21 mouse cellular contexts compared by ENCODE assay signal in the genomic region with DNA sequence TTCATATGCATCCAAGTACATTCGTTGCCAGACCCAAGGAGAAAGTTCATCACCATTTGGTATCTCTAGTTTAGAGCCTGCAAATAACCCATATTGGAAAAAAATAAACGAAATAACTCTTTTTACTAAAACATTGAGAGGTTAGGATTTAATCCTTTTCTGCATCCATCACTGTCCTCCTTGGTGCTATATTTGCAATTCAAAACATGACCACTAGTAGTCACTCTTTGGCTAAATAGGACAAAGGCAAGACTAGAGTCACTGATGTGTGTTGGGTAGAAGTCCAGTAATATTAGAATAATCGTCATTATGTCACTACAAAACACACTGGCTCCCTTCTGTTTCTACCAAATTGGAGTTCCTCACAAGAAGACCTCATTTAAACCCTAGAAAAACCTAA.
DNase-seq lines count a peak whose midpoint lies in the region; ATAC-seq and TF ChIP-seq lines count a peak whose summit lies in the region.
"Had no signal": no experiment of that assay in that cellular context is flagged by ENCODE, and none has a peak within 500 bp of the region (broad histone marks: within the 10 kb centered on the region; RNA-seq: fewer than 3 reads in every experiment).

No protein-coding gene starts in this region.

- no peak overlapping the region for H3K9ac ChIP-seq in midbrain, postnatal 0 days (replicated peaks; ENCODE audit: low read length, poor library complexity, severe bottlenecking)
- H3K9ac ChIP-seq: embryonic facial prominence, embryonic 15.5 days; hindbrain, embryonic 12.5 days had no signal

- no peaks in the 10 kb centered on the region for H3K36me3 ChIP-seq in midbrain, postnatal 0 days (ENCODE audit: insufficient read depth, low read length)
- no peaks in the 10 kb centered on the region for H3K36me3 ChIP-seq in midbrain, embryonic 10.5 days
- H3K36me3 ChIP-seq: embryonic facial prominence, embryonic 15.5 days; G1E; hindbrain, embryonic 12.5 days; limb, embryonic 10.5 days had no signal

- no peak for DNase-seq in layer of hippocampus, adult 2 months (ENCODE audit: low spot score in 2 of 2)
- no peak for DNase-seq in layer of hippocampus, adult 11-12 months (ENCODE audit: low spot score)
- DNase-seq in midbrain, postnatal 0 days (ENCODE audit: low spot score), result no peak
- DNase-seq in midbrain, embryonic 10.5 days (ENCODE audit: low spot score), result no peak
- peak; percentile 29 for DNase-seq in R1 (ENCODE audit: low read depth, low spot score)
- DNase-seq: adrenal gland, postnatal 36 days; cerebellum, adult 11 months; cerebellum, adult 9-11 months; gastrocnemius, postnatal 25 days; heart, adult 18-20 months; kidney, postnatal 4 days; liver; right cerebral cortex, postnatal 14 days had no signal

- no peaks in the 10 kb centered on the region for H3K27me3 ChIP-seq in midbrain, postnatal 0 days (ENCODE audit: insufficient read depth, low read length)
- H3K27me3 ChIP-seq in midbrain, embryonic 10.5 days (ENCODE audit: low read depth, poor library complexity, severe bottlenecking), result 0 out of 2 replicates have a peak, but pooled peaks cover 5% of the 10 kb centered on the region
- H3K27me3 ChIP-seq: embryonic facial prominence, embryonic 15.5 days; hindbrain, embryonic 12.5 days had no signal

- H3K4me1 ChIP-seq in midbrain, postnatal 0 days (ENCODE audit: insufficient read depth, low read length), result no peaks in the 10 kb centered on the region
- H3K4me1 ChIP-seq in midbrain, embryonic 10.5 days, result peaks cover 12% of the 10 kb centered on the region

- ATAC-seq in midbrain, postnatal 0 days (ENCODE audit: low FRiP score), result no peak
- no peak for ATAC-seq in inflammation-experienced regulatory T-cells, adult 6 months
- ATAC-seq in activated CD4-positive, CD25-positive, alpha-beta regulatory T cell, adult 4 months, result no peak
- ATAC-seq: forebrain, embryonic 14.5 days had no signal

- WGBS in midbrain, postnatal 0 days, result 94% methylated on average over 3 of the region's 3 CpGs
- WGBS in midbrain, embryonic 10.5 days, result 86% methylated on average over 3 of the region's 3 CpGs

- H3K9me3 ChIP-seq in midbrain, postnatal 0 days (ENCODE audit: low read length), result no peaks in the 10 kb centered on the region
- H3K9me3 ChIP-seq in midbrain, embryonic 10.5 days (replicated peaks), result no peaks in the 10 kb centered on the region
- H3K9me3 ChIP-seq: embryonic facial prominence, embryonic 15.5 days; hindbrain, embryonic 12.5 days; limb, embryonic 10.5 days had no signal

- H3K4me3 ChIP-seq in layer of hippocampus, adult 2 months, result no peak overlapping the region
- H3K4me3 ChIP-seq in midbrain, postnatal 0 days (ENCODE audit: low read depth, low read length), result no peak overlapping the region
- no peak overlapping the region for H3K4me3 ChIP-seq in midbrain, embryonic 10.5 days
- H3K4me3 ChIP-seq: embryonic facial prominence, embryonic 15.5 days; hindbrain, embryonic 12.5 days; limb, embryonic 10.5 days had no signal

- TF ChIP-seq CTCF in layer of hippocampus, adult 2 months (conservative IDR thresholded peaks at IDR 0.05), result peak; percentile 59
- TF ChIP-seq CTCF in midbrain, postnatal 0 days (IDR thresholded peaks at IDR 0.05), result peak; percentile 33

- H3K27ac ChIP-seq in layer of hippocampus, adult 2 months, result peak overlapping the region; percentile 83
- H3K27ac ChIP-seq in midbrain, postnatal 0 days (ENCODE audit: low read depth, low read length), result no peak overlapping the region
- no peak overlapping the region for H3K27ac ChIP-seq in midbrain, embryonic 10.5 days (replicated peaks)
- H3K27ac ChIP-seq: embryonic facial prominence, embryonic 15.5 days; hindbrain, embryonic 12.5 days; macrophage had no signal

- H3K4me2 ChIP-seq in midbrain, postnatal 0 days (ENCODE audit: low read depth, low read length, poor library complexity, severe bottlenecking), result no peak overlapping the region
- H3K4me2 ChIP-seq: embryonic facial prominence, embryonic 15.5 days; hindbrain, embryonic 12.5 days had no signal
